Mouse (Mus musculus) hindbrain, embryonic 12.5 days (tissue): ENCODE data around the gene Pdcd6. TPM values are rescaled to one million over a fixed set of nuclear protein-coding genes. Genes with fewer than 3 reads are reported as not detected.

Experiments
- ATAC-seq: fragments of 200-750 bp; cut with Nextera tagmentation; 2 replicates; pipeline ENCODE4 v1.8.0; 2017; ENCODE audit warnings: moderate TSS enrichment; ENCODE audit not compliant: low FRiP score
- H3K27ac ChIP-seq: fragments of 300-500 bp; sonication (generic); 2 replicates; pipeline ENCODE4 v1.5.1; 2016; ENCODE audit warnings: mild to moderate bottlenecking
- H3K27me3 ChIP-seq: fragments of 300-500 bp; sonication (generic); 2 replicates; pipeline ENCODE4 v1.6.1; 2016; ENCODE audit warnings: mild to moderate bottlenecking
- H3K36me3 ChIP-seq: fragments of 300-500 bp; sonication (generic); 2 replicates; pipeline ENCODE4 v1.6.1; 2016; ENCODE audit warnings: mild to moderate bottlenecking
- H3K4me1 ChIP-seq: fragments of 300-500 bp; sonication (generic); 2 replicates; pipeline ENCODE4 v1.6.1; 2016
- H3K4me2 ChIP-seq: fragments of 300-500 bp; sonication (generic); replicated peaks from 2 replicates; pipeline ENCODE4 v1.6.1; 2016; ENCODE audit warnings: mild to moderate bottlenecking
- H3K4me3 ChIP-seq: fragments of 300-500 bp; sonication (generic); 2 replicates; pipeline ENCODE4 v1.5.1; 2016; ENCODE audit warnings: mild to moderate bottlenecking
- H3K9ac ChIP-seq: fragments of 300-500 bp; sonication (generic); 2 replicates; pipeline ENCODE4 v1.6.1; 2016; ENCODE audit warnings: mild to moderate bottlenecking, moderate library complexity
- H3K9me3 ChIP-seq: fragments of 300-500 bp; sonication (generic); replicated peaks from 2 replicates; pipeline ENCODE4 v1.6.1; 2016; ENCODE audit warnings: mild to moderate bottlenecking
- WGBS: fragments of 180-500 bp; shearing (Covaris S2); methylation state at CpG from one replicate; pipeline ENCODE4 v1.1.7; 2016; 5-methylcytosine and 5-hydroxymethylcytosine counted together
- polyA plus RNA-seq: library from polyadenylated mRNA; unstranded; fragments of >200 nt; fragmentation: Nextera tagmentation; extraction: Ambion mirVana; gene quantifications from 2 replicates; pipeline ENCODE4 v1.2.1, GENCODE M21; 2016

Gene Pdcd6
- 107 and 112 TPM in 2 replicates for polyA plus RNA-seq

- Histone ChIP-seq H3K4me1 (peaks cover 13% of the 10 kb centered on the region; the same call in 1 of the 2 replicates), H3K36me3 (peaks cover 23% of the 10 kb centered on the region), H3K27me3 (no peaks in the 10 kb centered on the region), H3K27ac (peak within 1 kb of the TSS; percentile 46; the same call in 1 of the 2 replicates), H3K9ac (peak within 1 kb of the TSS; percentile 71), H3K9me3 (no peaks in the 10 kb centered on the region), H3K4me3 (peak within 1 kb of the TSS; percentile 78), H3K4me2 (peak within 1 kb of the TSS; percentile 77)
- under 1% methylated on average over 36 of the region's 36 CpGs for WGBS
- ATAC-seq, result peak; percentile 98
Observed at GRCm38 (mm10) chr13:74317170-74317849, at the start of gene Pdcd6. Gene Pdcd6, minus strand, starts transcription at chr13:74317580.

DNA sequence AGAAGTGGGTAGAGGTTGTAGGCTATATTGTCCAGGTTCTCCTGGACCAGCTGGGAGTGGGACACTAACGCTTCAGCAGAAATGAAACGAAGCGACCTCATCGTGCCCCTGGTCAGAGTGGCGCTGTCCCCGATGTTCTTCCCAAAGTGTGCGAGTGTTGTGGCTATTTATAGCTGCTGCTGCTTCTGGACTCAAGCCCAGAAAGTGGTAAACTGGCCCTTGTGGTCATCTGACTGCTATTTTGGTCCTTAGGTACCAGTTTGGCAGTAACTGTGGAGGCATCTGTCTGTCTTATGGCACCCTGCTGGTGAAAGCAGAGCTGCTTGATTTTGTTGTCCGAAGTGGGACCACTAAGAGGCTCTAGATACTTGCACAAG is 46.5 kb upstream of the Pdcd6 start, which contains the start of gene Lrrc14b:
TSS of gene Lrrc14b (minus strand) at position 147 of the 377 bp plus-strand sequence.
- Histone ChIP-seq H3K27me3 (no peaks in the 10 kb centered on the region), H3K4me3 (no peak within 1 kb of the TSS), H3K9me3 (no peaks in the 10 kb centered on the region), H3K27ac (no peak within 1 kb of the TSS), H3K36me3 (peaks cover 20% of the 10 kb centered on the region), H3K9ac (no peak within 1 kb of the TSS), H3K4me1 (no peaks in the 10 kb centered on the region), H3K4me2 (no peak within 1 kb of the TSS)
- no peak for ATAC-seq
- WGBS, result 85% methylated on average over 8 of the region's 8 CpGs

GRCm38 (mm10) chr13:74363176-74363858 is 45.9 kb upstream of the Pdcd6 start:
- Histone ChIP-seq H3K9me3 (no peaks in the 10 kb centered on the region), H3K4me2 (no peak overlapping the region), H3K4me1 (no peaks in the 10 kb centered on the region), H3K4me3 (no peak overlapping the region), H3K27ac (no peak overlapping the region), H3K9ac (no peak overlapping the region), H3K27me3 (no peaks in the 10 kb centered on the region), H3K36me3 (peaks cover 22% of the 10 kb centered on the region)
- WGBS, result 85% methylated on average over 13 of the region's 13 CpGs
- peak; percentile 21; the same call in 1 of the 2 replicates for ATAC-seq

DNA sequence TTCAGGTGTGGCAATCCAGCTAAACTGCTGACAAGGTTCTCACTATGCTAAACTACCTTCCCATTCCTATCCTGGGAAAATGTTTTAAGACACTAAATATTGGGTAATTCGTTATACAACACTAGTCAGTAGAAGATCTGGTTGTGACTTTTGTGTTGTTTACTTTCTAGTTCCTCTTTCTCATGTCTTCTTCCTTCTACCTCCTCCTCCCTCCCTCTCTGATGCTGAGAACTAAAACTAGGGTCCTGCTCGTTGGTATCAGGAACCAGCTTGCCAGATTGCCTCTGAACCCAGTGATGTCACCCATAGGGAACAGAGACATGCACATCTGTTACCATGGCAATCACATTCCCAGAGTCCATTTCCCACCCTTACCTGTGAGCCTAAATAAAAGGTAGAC is 44.8 kb upstream of the Pdcd6 start:
- 69% methylated on average over 2 of the region's 2 CpGs for WGBS
- no peaks in the 10 kb centered on the region for H3K27me3 ChIP-seq
- H3K9me3 ChIP-seq, result no peaks in the 10 kb centered on the region
- H3K4me3 ChIP-seq, result no peak overlapping the region
- no peak overlapping the region for H3K9ac ChIP-seq
- ATAC-seq, result no peak
- H3K4me2 ChIP-seq, result no peak overlapping the region
- H3K36me3 ChIP-seq, result peaks cover 27% of the 10 kb centered on the region
- H3K4me1 ChIP-seq, result no peaks in the 10 kb centered on the region
- no peak overlapping the region for H3K27ac ChIP-seq

- no peaks in the 10 kb centered on the region for H3K27me3 ChIP-seq
- 93% methylated on average over 13 of the region's 13 CpGs for WGBS
- no peak overlapping the region for H3K9ac ChIP-seq
- ATAC-seq, result no peak
- H3K27ac ChIP-seq, result no peak overlapping the region
- H3K36me3 ChIP-seq, result peaks cover 52% of the 10 kb centered on the region
- H3K4me1 ChIP-seq, result no peaks in the 10 kb centered on the region
- no peak overlapping the region for H3K4me3 ChIP-seq
- no peaks in the 10 kb centered on the region for H3K9me3 ChIP-seq
- no peak overlapping the region for H3K4me2 ChIP-seq
Observed at GRCm38 (mm10) chr13:74356491-74356890, 39.1 kb upstream of the Pdcd6 start.

DNA sequence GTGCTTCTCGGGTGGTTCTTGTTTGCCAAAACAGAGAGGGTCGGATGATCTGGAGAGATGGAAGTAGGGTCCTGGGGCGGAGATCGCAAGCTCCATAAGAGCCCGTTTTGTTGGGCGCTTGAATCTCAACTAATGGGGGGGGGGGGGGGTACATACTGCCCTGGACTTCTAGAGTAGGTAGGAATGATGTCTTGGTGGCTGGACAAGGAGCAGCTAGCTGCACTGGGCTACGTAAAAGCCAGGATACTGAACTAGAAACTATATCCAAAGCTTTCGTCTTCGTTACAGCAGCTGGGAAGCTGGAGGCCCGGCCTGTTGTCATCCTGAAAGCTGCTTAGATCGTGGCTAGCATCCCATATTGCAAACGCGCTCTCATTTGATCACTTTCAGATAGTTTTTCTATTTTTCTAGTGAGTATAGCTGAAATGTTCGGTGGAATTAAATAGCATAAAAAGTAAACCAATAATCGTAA is 33.1 kb upstream of the Pdcd6 start:
- H3K27ac ChIP-seq, result peak overlapping the region; percentile 55; the same call in 1 of the 2 replicates
- H3K4me2 ChIP-seq, result peak overlapping the region; percentile 76
- H3K9ac ChIP-seq, result peak overlapping the region; percentile 82
- H3K36me3 ChIP-seq, result peaks cover 13% of the 10 kb centered on the region
- peaks cover 13% of the 10 kb centered on the region for H3K4me1 ChIP-seq
- peak; percentile 72 for ATAC-seq
- no peaks in the 10 kb centered on the region for H3K9me3 ChIP-seq
- H3K27me3 ChIP-seq, result no peaks in the 10 kb centered on the region
- WGBS, result 2% methylated on average over 15 of the region's 15 CpGs
- H3K4me3 ChIP-seq, result peak overlapping the region; percentile 76

- peak within 1 kb of the TSS; percentile 82 for H3K9ac ChIP-seq
- peaks cover 13% of the 10 kb centered on the region for H3K4me1 ChIP-seq
- H3K9me3 ChIP-seq, result no peaks in the 10 kb centered on the region
- peak within 1 kb of the TSS; percentile 64 for H3K27ac ChIP-seq
- H3K36me3 ChIP-seq, result peaks cover 13% of the 10 kb centered on the region
- 2% methylated on average over 57 of the region's 57 CpGs for WGBS
- peak within 1 kb of the TSS; percentile 76 for H3K4me2 ChIP-seq
- no peaks in the 10 kb centered on the region for H3K27me3 ChIP-seq
- peak within 1 kb of the TSS; percentile 76 for H3K4me3 ChIP-seq
- ATAC-seq, result peak; percentile 99
Observed at GRCm38 (mm10) chr13:74349566-74350434, 32.4 kb upstream of the Pdcd6 start, which contains the start of the genes Sdha and Ccdc127. Gene Sdha, minus strand, starts transcription at chr13:74350280. Gene Ccdc127, plus strand, starts transcription at chr13:74350309.

GRCm38 (mm10) chr13:74341036-74341435 is 23.7 kb upstream of the Pdcd6 start:
- Histone ChIP-seq H3K4me1 (no peaks in the 10 kb centered on the region), H3K27ac (no peak overlapping the region), H3K4me2 (no peak overlapping the region), H3K9ac (no peak overlapping the region), H3K27me3 (no peaks in the 10 kb centered on the region), H3K9me3 (no peaks in the 10 kb centered on the region), H3K36me3 (peaks cover 57% of the 10 kb centered on the region), H3K4me3 (no peak overlapping the region)
- ATAC-seq, result 0 out of 2 replicates have a peak, but pooled peaks have one; percentile 54
- 57% methylated on average over 3 of the region's 3 CpGs for WGBS

DNA sequence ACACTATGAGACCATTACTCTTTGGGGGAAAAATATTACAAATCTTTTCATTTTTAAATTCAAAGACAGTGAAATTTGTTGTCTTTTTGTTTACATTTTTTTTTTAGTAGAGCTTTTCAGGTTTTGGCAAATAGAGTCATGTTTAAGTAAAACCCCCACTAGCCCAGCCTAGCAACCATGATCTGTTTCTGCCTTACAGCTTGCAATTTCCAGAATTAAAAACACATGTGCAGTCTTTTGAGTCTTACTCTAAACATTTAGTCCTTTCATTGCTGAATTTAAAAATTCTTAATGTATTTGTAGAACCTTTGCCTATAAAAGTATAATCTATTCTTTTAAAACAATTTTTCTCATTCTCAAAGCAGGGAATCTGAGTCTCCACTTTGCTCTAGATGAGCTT is 11.9 kb upstream of the Pdcd6 start:
- peaks cover 67% of the 10 kb centered on the region for H3K36me3 ChIP-seq
- ATAC-seq, result no peak

DNA sequence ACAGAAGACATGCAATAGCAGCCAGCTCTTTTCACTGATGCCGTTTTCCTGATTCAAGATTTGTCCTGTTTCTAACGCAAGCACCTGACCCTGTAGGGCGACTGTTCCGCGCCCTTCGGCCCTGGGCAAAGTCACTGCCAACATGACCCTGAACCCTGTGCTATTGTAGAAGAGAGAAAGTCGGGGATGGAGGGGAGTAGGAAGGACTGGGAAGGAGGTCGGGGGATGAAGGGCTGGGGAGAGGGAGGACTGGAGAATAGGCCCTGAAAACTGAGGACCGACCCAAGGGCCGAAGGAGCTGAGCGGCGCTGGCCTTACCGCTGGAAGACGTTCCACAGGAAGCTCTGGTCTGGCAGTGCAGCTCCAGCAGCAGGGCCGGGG is 601 bp downstream of the Pdcd6 start:
- peaks cover 18% of the 10 kb centered on the region for H3K36me3 ChIP-seq
- WGBS, result 4% methylated on average over 15 of the region's 15 CpGs
- no peaks in the 10 kb centered on the region for H3K27me3 ChIP-seq
- ATAC-seq, result no peak
- peak overlapping the region; percentile 71 for H3K9ac ChIP-seq
- H3K4me2 ChIP-seq, result peak overlapping the region; percentile 77
- H3K9me3 ChIP-seq, result no peaks in the 10 kb centered on the region
- peaks cover 13% of the 10 kb centered on the region; the same call in 1 of the 2 replicates for H3K4me1 ChIP-seq
- peak overlapping the region; percentile 78 for H3K4me3 ChIP-seq
- peak overlapping the region; percentile 46; the same call in 1 of the 2 replicates for H3K27ac ChIP-seq

More for the DNA sequence above, 11.9 kb upstream of the Pdcd6 start:
- no peaks in the 10 kb centered on the region for H3K4me1 ChIP-seq
- no peak overlapping the region for H3K4me3 ChIP-seq
- no peak overlapping the region for H3K4me2 ChIP-seq
- H3K27ac ChIP-seq, result no peak overlapping the region
- H3K9ac ChIP-seq, result no peak overlapping the region
- H3K9me3 ChIP-seq, result no peaks in the 10 kb centered on the region
- no peaks in the 10 kb centered on the region for H3K27me3 ChIP-seq

DNA sequence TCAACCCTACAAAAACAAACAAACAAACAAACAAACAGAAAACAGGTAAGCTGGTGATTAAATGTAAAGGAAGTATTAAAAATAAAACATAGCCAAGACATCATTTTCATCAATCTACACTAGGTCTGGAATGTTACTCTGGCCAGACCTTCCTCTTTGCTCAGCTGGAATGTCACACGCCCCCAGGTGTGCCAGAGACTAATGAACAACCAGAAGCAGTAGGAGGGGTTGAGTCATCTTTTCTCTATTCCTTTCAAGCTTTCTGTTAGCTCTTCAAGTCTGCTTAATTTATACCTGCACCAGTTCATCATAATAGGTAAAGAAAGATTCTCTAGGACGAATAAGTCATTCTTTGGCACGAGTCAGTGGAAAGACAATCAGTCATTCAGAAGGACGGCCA is 994 bp downstream of the Pdcd6 start:
- 32% methylated on average over 4 of the region's 4 CpGs for WGBS
- Histone ChIP-seq H3K9me3 (no peaks in the 10 kb centered on the region), H3K27me3 (no peaks in the 10 kb centered on the region), H3K4me2 (peak overlapping the region; percentile 77), H3K36me3 (peaks cover 17% of the 10 kb centered on the region), H3K9ac (peak overlapping the region; percentile 71), H3K27ac (0 out of 2 replicates have a peak overlapping the region, but pooled peaks have one; percentile 46), H3K4me1 (peaks cover 13% of the 10 kb centered on the region; the same call in 1 of the 2 replicates), H3K4me3 (peak overlapping the region; percentile 78)
- ATAC-seq, result no peak
